Mouse (Mus musculus) Muller cell, postnatal 12 days (primary cell): ENCODE measurements around the gene Rfc3.
"Not testable (repeated sequence)": the region's sequence is repeated elsewhere in the genome, so short reads cannot be mapped to it uniquely, and the experiment has no call there.

Source experiments
- DNase-seq: peaks from one replicate; pipeline ENCODE4 v3.0.0-alpha.2; 2015; ENCODE audit errors: inconsistent ontology term

The Rfc3 gene

GRCm38 (mm10) chr5:151650700-151651410, at the start of gene Rfc3:
TSS of gene Rfc3 (minus strand) at chr5:151651242.
- peak; percentile 93 for DNase-seq

GRCm38 (mm10) chr5:151693636-151694035, 42.6 kb upstream of the Rfc3 start:
- DNase-seq: not testable (repeated sequence)

- DNase-seq: peak; percentile 59
Measured at GRCm38 (mm10) chr5:151686606-151687525, 35.8 kb upstream of the Rfc3 start.

- DNase-seq: no peak
Measured at GRCm38 (mm10) chr5:151662207-151662606, 11.2 kb upstream of the Rfc3 start.

GRCm38 (mm10) chr5:151651411-151651784, 356 bp upstream of the Rfc3 start:
- DNase-seq: no peak

GRCm38 (mm10) chr5:151644845-151645244, 6.2 kb downstream of the Rfc3 start:
- DNase-seq: no peak

GRCm38 (mm10) chr5:151642867-151643266, 8.2 kb downstream of the Rfc3 start:
- no peak for DNase-seq

- no peak for DNase-seq
Measured at GRCm38 (mm10) chr5:151642102-151642501, 8.9 kb downstream of the Rfc3 start.

GRCm38 (mm10) chr5:151605921-151606320, 45.1 kb downstream of the Rfc3 start, which contains the start of gene Vmn2r18:
TSS of gene Vmn2r18 (minus strand) at chr5:151606021.
- DNase-seq: no peak

- DNase-seq: no peak
Measured at GRCm38 (mm10) chr5:151601696-151602095, 49.3 kb downstream of the Rfc3 start.
